Mouse (Mus musculus) myocyte (in vitro differentiated cells): ENCODE measurements around the gene Clasp1.

Experiments
- CEBPB ChIP-seq: IDR thresholded peaks from 2 replicates; pipeline ENCODE4 v1.6.1; 2011; ENCODE audit warnings: mild to moderate bottlenecking, moderate library complexity; ENCODE audit not compliant: poor library complexity, insufficient read depth, severe bottlenecking
- E2F4 ChIP-seq: IDR thresholded peaks from one replicate; pipeline ENCODE4 v1.6.1; 2011; ENCODE audit warnings: mild to moderate bottlenecking, control low read depth, moderate library complexity; ENCODE audit not compliant: insufficient read depth
- MAX ChIP-seq: IDR thresholded peaks from one replicate; pipeline ENCODE4 v1.6.1; 2011; ENCODE audit warnings: low read depth, mild to moderate bottlenecking, control low read depth
- MYOD1 ChIP-seq, 3 experiments: IDR thresholded peaks; one replicate each; pipeline ENCODE4 v1.6.1; 2011; ENCODE audit warnings: control low read depth in 2 of 3, low read depth in 2 of 3, mild to moderate bottlenecking in 2 of 3, moderate library complexity in 1 of 3; ENCODE audit not compliant: insufficient read length in 2 of 3, control insufficient read depth in 1 of 3
- MYOG ChIP-seq, 3 experiments: IDR thresholded peaks; one replicate each; pipeline ENCODE4 v1.6.1; 2011; ENCODE audit warnings: control low read depth in 2 of 3, low read depth in 2 of 3, mild to moderate bottlenecking in 2 of 3; ENCODE audit not compliant: insufficient read length in 2 of 3, control insufficient read depth in 1 of 3, insufficient read depth in 1 of 3
- POLR2A ChIP-seq: IDR thresholded peaks from one replicate; pipeline ENCODE4 v1.6.1; 2011; ENCODE audit warnings: low read depth, mild to moderate bottlenecking, control low read depth, moderate library complexity; ENCODE audit not compliant: insufficient read length
- POLR2AphosphoS2 ChIP-seq: IDR thresholded peaks from one replicate; pipeline ENCODE4 v1.6.1; 2011; ENCODE audit warnings: low read depth, control low read depth; ENCODE audit not compliant: insufficient read length
- REST ChIP-seq: IDR thresholded peaks from one replicate; pipeline ENCODE4 v1.6.1; 2011; ENCODE audit warnings: mild to moderate bottlenecking, control low read depth, moderate library complexity; ENCODE audit not compliant: insufficient read depth, insufficient read length
- SRF ChIP-seq: IDR thresholded peaks from one replicate; pipeline ENCODE4 v1.6.1; 2011; ENCODE audit warnings: low read depth; ENCODE audit not compliant: control insufficient read depth, insufficient read length
- TCF12 ChIP-seq: IDR thresholded peaks from one replicate; pipeline ENCODE4 v1.6.1; 2011; ENCODE audit warnings: mild to moderate bottlenecking, control low read depth; ENCODE audit not compliant: poor library complexity, insufficient read depth, severe bottlenecking
- TCF3 ChIP-seq: IDR thresholded peaks from one replicate; pipeline ENCODE4 v1.6.1; 2011; ENCODE audit warnings: low read depth, control low read depth; ENCODE audit not compliant: insufficient read length
- USF1 ChIP-seq: IDR thresholded peaks from one replicate; pipeline ENCODE4 v1.6.1; 2011; ENCODE audit warnings: low read depth, mild to moderate bottlenecking, control low read depth, moderate library complexity

GRCm38 (mm10) chr1:118450891-118451450 is 62.1 kb downstream of the Clasp1 start:
- TF ChIP-seq TCF12 (no peak), MAX (no peak), POLR2AphosphoS2 (no peak), POLR2A (no peak), MYOG (IDR thresholded peaks at IDR 0.05; ENCODE audit: control insufficient read depth in 1 of 3, insufficient read depth in 1 of 3, insufficient read length in 2 of 3, low read depth in 2 of 3) (no peak), E2F4 (no peak), MYOD1 (IDR thresholded peaks at IDR 0.05; ENCODE audit: control insufficient read depth in 1 of 3, insufficient read length in 2 of 3, low read depth in 2 of 3) (no peak), REST (no peak), USF1 (no peak), SRF (no peak), TCF3 (no peak), CEBPB (no peak)
